Comparison of ENCODE assay signal across 8 mouse cellular contexts in the genomic region with DNA sequence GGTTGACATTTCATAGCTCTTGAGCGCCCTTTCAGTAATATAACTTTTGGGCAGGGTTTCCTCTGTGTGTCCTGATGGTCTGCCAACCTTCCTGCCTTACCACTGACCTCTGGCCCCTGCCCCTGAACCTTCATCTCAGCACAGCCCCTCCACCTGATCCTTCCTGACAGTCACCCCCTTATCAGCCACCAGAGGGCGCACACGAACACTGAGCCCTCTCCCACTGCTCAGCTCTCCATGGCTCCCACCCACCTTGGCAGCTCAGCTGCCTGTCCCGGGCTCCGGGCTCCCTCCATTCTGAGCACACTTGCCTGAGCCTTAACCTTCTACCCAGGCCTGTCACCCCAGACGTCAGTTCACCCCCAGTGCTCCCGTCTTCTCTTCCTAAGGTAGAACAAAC. TPM values are rescaled to one million over a fixed set of nuclear protein-coding genes. Genes with fewer than 3 reads are reported as not detected.
DNase-seq lines count a peak whose midpoint lies in the region; ATAC-seq lines count a peak whose summit lies in the region.

No protein-coding gene starts in this region.

- no peaks in the 10 kb centered on the region for H3K36me3 ChIP-seq in intestine, embryonic 15.5 days
- no peaks in the 10 kb centered on the region for H3K36me3 ChIP-seq in stomach, embryonic 16.5 days (ENCODE audit: control insufficient read depth, insufficient read depth, low read length)

- H3K27me3 ChIP-seq in intestine, embryonic 15.5 days (replicated peaks), result peaks cover 6% of the 10 kb centered on the region
- H3K27me3 ChIP-seq in stomach, embryonic 16.5 days (ENCODE audit: control insufficient read depth, insufficient read depth, low read length), result peaks cover 12% of the 10 kb centered on the region

- peak overlapping the region; percentile 50 for H3K4me2 ChIP-seq in intestine, embryonic 15.5 days (replicated peaks)
- peak overlapping the region; percentile 45 for H3K4me2 ChIP-seq in stomach, embryonic 16.5 days (ENCODE audit: low read depth, low read length)

- H3K4me1 ChIP-seq in intestine, embryonic 15.5 days (replicated peaks), result peaks cover 38% of the 10 kb centered on the region
- H3K4me1 ChIP-seq in stomach, embryonic 16.5 days (ENCODE audit: control insufficient read depth, insufficient read depth, low read length), result peaks cover 39% of the 10 kb centered on the region

- H3K4me3 ChIP-seq in intestine, embryonic 15.5 days (replicated peaks), result peak overlapping the region; percentile 37; the same call in 1 of the 2 replicates
- peak overlapping the region; percentile 47 for H3K4me3 ChIP-seq in stomach, embryonic 16.5 days (replicated peaks; ENCODE audit: low read length)

- H3K9me3 ChIP-seq in intestine, embryonic 15.5 days, result no peaks in the 10 kb centered on the region
- no peaks in the 10 kb centered on the region for H3K9me3 ChIP-seq in stomach, embryonic 16.5 days (replicated peaks; ENCODE audit: control insufficient read depth, low read length)

- DNase-seq in adrenal gland, adult (ENCODE audit: inconsistent age in 2 of 2, low spot score in 1 of 2), result peak; percentile 66 to 81
- no peak for DNase-seq in adrenal gland, postnatal 4 days (ENCODE audit: low spot score in 2 of 2)
- peak; percentile 61 for DNase-seq in ovary, postnatal 36 days (ENCODE audit: low spot score)
- DNase-seq in ovary, adult 18-20 months (ENCODE audit: low spot score), result no peak
- DNase-seq in embryo, embryonic 10.5 days (ENCODE audit: low spot score), result peak; percentile 85
- peak; percentile 81 for DNase-seq in lung, postnatal 10 days

- ATAC-seq in intestine, embryonic 15.5 days, result no peak
- ATAC-seq in stomach, embryonic 16.5 days (ENCODE audit: insufficient read depth, low FRiP score), result no peak

- WGBS in intestine, embryonic 15.5 days, result 1% methylated on average over 7 of the region's 7 CpGs
- WGBS in stomach, embryonic 16.5 days, result under 1% methylated on average over 7 of the region's 7 CpGs

- H3K27ac ChIP-seq in intestine, embryonic 15.5 days, result peak overlapping the region; percentile 76; the same call in 1 of the 2 replicates
- H3K27ac ChIP-seq in stomach, embryonic 16.5 days (ENCODE audit: low read length), result peak overlapping the region; percentile 94

- no peak overlapping the region for H3K9ac ChIP-seq in intestine, embryonic 15.5 days
- peak overlapping the region; percentile 66 for H3K9ac ChIP-seq in stomach, embryonic 16.5 days (ENCODE audit: low read length)

RNA-seq across cellular contexts. Expression of a gene that starts 2.1 kb away (rescaled TPM):
- total RNA-seq in adrenal gland, postnatal 4 days (2021), result 1 to 10 TPM; 1.8 to 3.1 TPM
- 47.0 and 53.3 TPM in 2 replicates for polyA plus RNA-seq in intestine, embryonic 15.5 days (2015; fragmentation: Nextera tagmentation; extraction: Ambion mirVana)
- polyA plus RNA-seq in stomach, embryonic 16.5 days (2015; fragmentation: Nextera tagmentation; extraction: Ambion mirVana), result 29.1 and 35.7 TPM in 2 replicates

RNA-seq across cellular contexts. Expression of a gene that starts 3.5 kb away (rescaled TPM):
- total RNA-seq in adrenal gland, postnatal 4 days (2021), result 10 to 100 TPM; 65.2 to 71.1 TPM
- polyA plus RNA-seq in intestine, embryonic 15.5 days (2015; fragmentation: Nextera tagmentation; extraction: Ambion mirVana), result 41.2 and 42.7 TPM in 2 replicates
- 40.8 and 41.8 TPM in 2 replicates for polyA plus RNA-seq in stomach, embryonic 16.5 days (2015; fragmentation: Nextera tagmentation; extraction: Ambion mirVana)

RNA-seq across cellular contexts. Expression of a gene that starts 22.5 kb away (rescaled TPM):
- 10 to 100 TPM; 47.8 to 49.5 TPM for total RNA-seq in adrenal gland, postnatal 4 days (2021)
- 55.1 and 69.2 TPM in 2 replicates for polyA plus RNA-seq in intestine, embryonic 15.5 days (2015; fragmentation: Nextera tagmentation; extraction: Ambion mirVana)
- 61.6 and 66.9 TPM in 2 replicates for polyA plus RNA-seq in stomach, embryonic 16.5 days (2015; fragmentation: Nextera tagmentation; extraction: Ambion mirVana)

RNA-seq across cellular contexts. Expression of a gene that starts 22.5 kb away (rescaled TPM):
- 100 to 1,000 TPM; 107 to 108 TPM for total RNA-seq in adrenal gland, postnatal 4 days (2021)
- 242 and 245 TPM in 2 replicates for polyA plus RNA-seq in intestine, embryonic 15.5 days (2015; fragmentation: Nextera tagmentation; extraction: Ambion mirVana)
- polyA plus RNA-seq in stomach, embryonic 16.5 days (2015; fragmentation: Nextera tagmentation; extraction: Ambion mirVana), result 197 and 220 TPM in 2 replicates

RNA-seq across cellular contexts. Expression of a gene that starts 31.6 kb away (rescaled TPM):
- 10 to 100 TPM; 43.8 to 44.4 TPM for total RNA-seq in adrenal gland, postnatal 4 days (2021)
- polyA plus RNA-seq in intestine, embryonic 15.5 days (2015; fragmentation: Nextera tagmentation; extraction: Ambion mirVana), result 38.7 and 39.5 TPM in 2 replicates
- 22.4 and 26.7 TPM in 2 replicates for polyA plus RNA-seq in stomach, embryonic 16.5 days (2015; fragmentation: Nextera tagmentation; extraction: Ambion mirVana)

Comparison
In these comparisons a context has a peak if more than half of its experiments do, and no peak if none do; other contexts are left out.
1. DNase-seq: peak in adrenal gland, adult (2 of 2), ovary, postnatal 36 days (single experiment), embryo, embryonic 10.5 days (single experiment) and lung, postnatal 10 days (single experiment); none in adrenal gland, postnatal 4 days (0 of 2) and ovary, adult 18-20 months (single experiment).